Mouse (Mus musculus) Patski (cell line): ENCODE results near the gene Cth. TPM values are rescaled to one million over a fixed set of nuclear protein-coding genes. Genes with fewer than 3 reads are reported as not detected.

Source experiments
- ATAC-seq: fragments of 100-300 bp; one replicate; pipeline ENCODE4 v1.8.0; 2021
- CTCF ChIA-PET: fragments of 350-600 bp; sonication (Branson Sonifier 250); formaldehyde crosslinking; loops from one replicate; lab custom pipeline; 2022; ENCODE audit warnings: inconsistent platforms; lab: Charles Lee
- POLR2A ChIA-PET: fragments of 350-600 bp; sonication (Branson Sonifier 250); formaldehyde crosslinking; loops from one replicate; lab custom pipeline; 2022; ENCODE audit warnings: antibody characterized with exemption, inconsistent platforms; lab: Charles Lee
- DNase-seq: peaks from one replicate; pipeline ENCODE4 v3.0.0-alpha.2; 2011; ENCODE audit warnings: low read depth, low spot score
- H3K27me3 ChIP-seq: fragments of 371-371 bp; one replicate; pipeline ENCODE4 v1.5.1; 2021
- CTCF ChIP-seq: fragments of 100-300 bp; IDR thresholded peaks from one replicate; pipeline ENCODE4 v1.5.1; 2021
- in situ Hi-C: fragments of 300-500 bp; cut with MboI; formaldehyde crosslinking; loops from 3 replicates; pipeline ENCODE4 v1.11.1; 2018; ENCODE audit warnings: low pct_unique_long_range_greater_than_20kb, mixed read lengths
- polyA plus RNA-seq: library from polyadenylated mRNA; unstranded; gene quantifications from one replicate; pipeline ENCODE4 v1.2.3, GENCODE M21; 2021

Cth gene
- polyA plus RNA-seq, 1 experiment from 2014 or later, result 23.5 TPM

DNA sequence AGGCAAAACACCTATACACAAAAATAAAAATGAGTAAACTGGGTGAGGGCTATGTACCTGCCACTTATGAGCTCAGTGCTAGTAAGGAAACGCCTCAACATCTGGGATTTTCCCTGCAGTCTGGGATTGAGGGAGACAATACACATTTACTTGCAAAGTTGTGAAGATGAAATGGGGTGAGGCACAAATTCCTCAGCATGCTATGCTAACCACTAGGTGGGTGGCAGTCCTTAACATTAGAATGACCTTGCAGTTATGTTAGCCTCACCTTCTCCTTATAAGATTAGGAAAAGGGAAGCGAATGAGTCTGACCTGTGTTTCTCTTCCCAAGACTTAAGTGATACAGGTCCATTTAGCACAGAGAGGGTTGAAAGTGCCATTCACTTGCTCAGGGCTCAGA lies 3.5 kb downstream of the Cth start:
- ChIA-PET CTCF (interaction anchor here (1.2 to 1.9 kb wide), 3 partner anchors 11 to 20 kb away, joined by 3 to 5 read pairs (median 4); no protein-coding TSS in a partner anchor), POLR2A (interaction anchor here (1.2 kb wide), 1 partner anchor 78 kb away, joined by 3 read pairs; no protein-coding TSS in a partner anchor)
- no peak for TF ChIP-seq CTCF
- DNase-seq (no peak), ATAC-seq (no peak)
- in situ Hi-C loops, result no loop called here
- H3K27me3 ChIP-seq, result no peaks in the 10 kb centered on the region

DNA sequence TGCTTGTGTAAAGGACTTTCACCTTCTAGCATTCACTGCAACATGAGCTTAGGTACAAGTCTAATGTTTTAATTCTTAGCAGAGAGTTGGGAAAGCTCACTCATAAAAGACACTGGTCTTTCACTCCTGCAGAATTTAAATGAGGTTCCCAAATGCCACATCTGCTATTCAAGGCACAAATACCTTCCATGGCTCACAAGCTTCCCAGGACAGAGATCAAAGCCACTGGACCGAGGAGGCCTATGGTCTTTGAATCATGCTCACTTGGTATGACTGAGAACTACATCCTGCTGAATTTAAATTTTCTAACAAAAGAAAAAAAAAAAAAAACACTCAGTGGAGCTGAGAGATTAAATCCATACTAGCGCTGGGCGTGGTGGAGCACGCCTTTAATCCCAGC lies 8.5 kb downstream of the Cth start:
- ATAC-seq (peak; percentile 88), DNase-seq (no peak)
- no peak for TF ChIP-seq CTCF
- in situ Hi-C loops, result no loop called here
- no peaks in the 10 kb centered on the region for H3K27me3 ChIP-seq
- ChIA-PET POLR2A (interaction anchor here (0.6 to 0.9 kb wide), 2 partner anchors 23 to 201 kb away, joined by 3 to 8 read pairs; no protein-coding TSS in a partner anchor), CTCF (interaction anchor here (0.8 to 1.7 kb wide), 5 partner anchors 9 to 43 kb away, joined by 3 to 4 read pairs (median 3); no protein-coding TSS in a partner anchor)

DNA sequence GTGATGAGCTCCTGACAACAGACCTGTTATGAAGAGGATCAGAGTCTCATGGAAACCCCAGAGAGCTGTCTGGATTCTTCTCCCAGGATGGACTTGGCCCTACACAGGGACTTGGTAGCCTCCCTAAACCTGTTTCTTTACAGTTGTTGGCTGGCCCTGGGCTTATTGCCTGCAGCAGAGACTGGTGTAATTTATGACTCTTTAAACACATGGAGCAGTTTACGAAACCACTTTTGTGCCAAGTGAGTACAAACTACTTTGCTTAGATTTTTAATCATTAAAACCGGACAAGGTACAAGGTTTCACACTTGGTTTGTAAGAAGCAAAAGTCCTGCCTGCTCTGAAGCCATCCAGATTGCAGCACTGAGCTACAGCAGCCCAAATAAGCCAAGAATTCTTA lies 12.7 kb downstream of the Cth start:
- in situ Hi-C loops, result no loop called here
- no peak for DNase-seq
- H3K27me3 ChIP-seq, result no peaks in the 10 kb centered on the region
- no peak for TF ChIP-seq CTCF
- POLR2A ChIA-PET, result no interaction called here
- no peak for ATAC-seq
- CTCF ChIA-PET, result interaction anchor here (1.0 to 1.5 kb wide), 2 partner anchors 25 to 35 kb away, joined by 3 read pairs; no protein-coding TSS in a partner anchor

DNA sequence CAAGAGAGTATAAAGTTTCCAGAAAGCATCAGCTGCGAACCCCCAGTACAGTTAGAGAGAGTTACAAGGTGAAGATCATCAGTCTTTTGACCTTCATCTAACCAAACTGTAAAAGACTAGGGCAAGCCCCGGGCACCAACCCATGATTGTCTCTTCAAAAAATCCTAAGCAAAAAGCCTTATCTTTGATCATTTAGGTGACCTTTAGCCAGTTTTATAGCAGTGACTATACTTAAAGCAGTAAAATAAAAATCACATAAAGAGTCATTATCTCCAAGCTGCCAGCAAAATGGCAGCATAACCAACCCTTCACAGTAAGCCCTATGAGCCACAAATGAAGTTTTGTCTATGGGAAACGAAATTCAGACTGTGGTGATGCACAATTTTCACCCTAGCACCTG lies 14.6 kb downstream of the Cth start:
- CTCF ChIA-PET, result interaction anchor here (0.9 to 1.4 kb wide), 2 partner anchors 8 to 12 kb away, joined by 3 to 4 read pairs; no protein-coding TSS in a partner anchor
- H3K27me3 ChIP-seq, result no peaks in the 10 kb centered on the region
- no peak for TF ChIP-seq CTCF
- DNase-seq (no peak), ATAC-seq (no peak)
- POLR2A ChIA-PET, result no interaction called here
- in situ Hi-C loops, result no loop called here

DNA sequence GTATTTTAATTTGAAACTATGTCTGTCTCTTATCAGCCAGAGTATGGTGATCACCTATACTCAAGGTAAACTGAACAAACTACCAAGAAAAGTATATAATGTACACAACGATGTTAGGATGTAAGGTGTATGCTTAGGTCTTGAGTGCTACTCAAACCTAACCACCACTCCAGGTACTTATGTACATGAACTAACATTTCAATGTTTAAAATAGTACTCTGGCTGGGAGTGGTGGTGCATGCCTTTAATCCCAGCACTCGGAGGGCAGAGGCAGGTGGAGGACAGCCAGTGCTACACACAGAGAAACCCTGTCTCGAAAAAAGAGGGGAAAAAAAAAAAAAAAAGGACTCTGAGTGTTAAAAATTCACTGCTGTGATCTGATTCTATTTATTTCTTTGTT lies 16.7 kb downstream of the Cth start:
- no peaks in the 10 kb centered on the region for H3K27me3 ChIP-seq
- in situ Hi-C loops, result no loop called here
- POLR2A ChIA-PET, result interaction anchor here (0.6 kb wide), 1 partner anchor 219 kb away, joined by 4 read pairs; no protein-coding TSS in a partner anchor
- no peak for TF ChIP-seq CTCF
- DNase-seq, result no peak
- CTCF ChIA-PET, result interaction anchor here (0.9 to 1.6 kb wide), 3 partner anchors 9 to 32 kb away, joined by 4 to 6 read pairs (median 4); no protein-coding TSS in a partner anchor
- ATAC-seq, result no peak

DNA sequence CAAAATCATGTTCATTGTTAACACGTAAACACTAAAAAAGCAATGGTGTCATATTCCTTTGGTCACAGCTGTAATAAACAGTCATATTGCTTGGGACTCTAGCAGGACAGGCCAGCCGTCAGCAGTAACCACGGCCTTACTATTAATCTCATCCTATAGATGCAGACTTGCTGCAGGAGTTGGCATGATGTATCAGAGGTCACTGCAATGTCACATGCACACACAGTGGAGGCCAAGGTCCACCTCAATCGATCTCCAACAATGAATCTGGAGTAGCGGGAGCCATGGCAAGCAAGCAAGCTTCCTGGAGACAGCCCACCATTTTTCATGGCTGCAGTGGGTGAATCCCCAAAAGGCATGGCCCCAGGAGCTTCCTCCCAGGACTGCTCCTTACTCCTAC lies 23.2 kb downstream of the Cth start:
- ChIA-PET CTCF (interaction anchor here (0.8 to 1.2 kb wide), 5 partner anchors 8 to 132 kb away, joined by 3 to 5 read pairs (median 3); no protein-coding TSS in a partner anchor), POLR2A (no interaction called here)
- in situ Hi-C loops, result no loop called here
- no peak for TF ChIP-seq CTCF
- DNase-seq (no peak), ATAC-seq (no peak)
- H3K27me3 ChIP-seq, result no peaks in the 10 kb centered on the region

DNA sequence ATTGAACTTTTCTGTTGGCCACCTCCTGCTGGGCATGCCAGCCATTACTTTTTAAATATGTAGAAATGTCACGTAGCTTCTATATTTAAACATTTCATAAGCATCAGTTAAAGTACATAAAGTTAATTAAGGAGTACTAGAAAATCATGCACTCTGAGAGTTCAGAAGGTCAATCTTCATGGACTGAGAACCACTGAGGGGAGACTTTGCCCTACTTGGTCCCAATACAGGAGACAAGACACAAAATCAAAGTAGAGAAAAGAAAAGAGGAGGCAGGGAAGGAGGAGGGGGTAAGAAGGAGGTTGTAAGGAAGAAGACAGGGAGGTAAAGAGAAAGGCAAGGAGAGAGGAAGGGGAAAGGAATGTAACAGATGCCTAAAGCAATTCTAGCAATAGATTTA lies 24.9 kb downstream of the Cth start:
- ATAC-seq (no peak), DNase-seq (no peak)
- ChIA-PET CTCF (no interaction called here), POLR2A (no interaction called here)
- TF ChIP-seq CTCF, result no peak
- in situ Hi-C loops, result no loop called here
- no peaks in the 10 kb centered on the region for H3K27me3 ChIP-seq

DNA sequence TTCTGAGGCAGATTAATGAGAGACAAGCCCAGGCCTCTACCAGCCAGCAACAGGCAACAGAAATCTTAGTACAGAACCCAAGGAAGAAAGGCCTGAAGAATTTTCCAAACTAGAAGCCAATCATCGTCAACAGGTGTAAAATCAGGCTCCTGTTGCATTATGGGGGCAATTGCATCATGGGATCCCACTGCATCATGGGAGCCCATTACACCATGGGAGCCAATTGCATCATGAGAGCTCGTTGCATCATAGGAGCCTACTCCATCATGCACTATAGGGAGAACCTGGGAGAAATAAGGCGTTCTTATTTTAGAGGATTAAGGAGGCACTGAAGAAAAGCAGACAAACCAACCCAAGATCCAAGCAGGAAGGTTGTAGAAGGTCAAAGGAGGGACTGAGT lies 27.2 kb downstream of the Cth start:
- POLR2A ChIA-PET, result no interaction called here

DNA sequence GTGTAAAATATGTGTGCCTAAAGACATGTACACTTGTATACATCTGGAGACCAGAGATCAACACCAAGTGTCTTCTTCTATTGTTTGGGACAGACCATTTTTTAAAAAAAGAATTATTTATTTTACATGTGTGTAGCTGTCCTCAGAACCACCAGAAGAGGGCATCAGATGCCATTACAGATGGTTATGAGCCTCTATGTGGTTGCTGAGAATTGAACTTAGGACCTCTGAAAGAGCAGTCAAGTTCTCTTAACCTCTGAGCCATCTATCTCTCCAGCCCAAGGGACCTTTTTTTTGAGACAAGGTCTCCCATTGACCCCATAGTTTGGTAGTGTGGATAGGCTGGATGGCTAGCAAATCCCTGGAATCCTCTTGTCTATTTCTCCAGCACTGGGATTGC lies 33.1 kb downstream of the Cth start:
- ChIA-PET CTCF (no interaction called here), POLR2A (no interaction called here)
- in situ Hi-C loops, result no loop called here
- TF ChIP-seq CTCF, result peak; percentile 42
- DNase-seq (no peak), ATAC-seq (no peak)
- H3K27me3 ChIP-seq, result no peaks in the 10 kb centered on the region

More for the DNA sequence above, 27.2 kb downstream of the Cth start:
- ATAC-seq (no peak), DNase-seq (no peak)
- H3K27me3 ChIP-seq, result no peaks in the 10 kb centered on the region
- in situ Hi-C loops, result no loop called here
- CTCF ChIA-PET, result interaction anchor here (1.1 to 3.7 kb wide), 5 partner anchors 10 to 36 kb away, joined by 3 to 10 read pairs (median 4); no protein-coding TSS in a partner anchor
- no peak for TF ChIP-seq CTCF

DNA sequence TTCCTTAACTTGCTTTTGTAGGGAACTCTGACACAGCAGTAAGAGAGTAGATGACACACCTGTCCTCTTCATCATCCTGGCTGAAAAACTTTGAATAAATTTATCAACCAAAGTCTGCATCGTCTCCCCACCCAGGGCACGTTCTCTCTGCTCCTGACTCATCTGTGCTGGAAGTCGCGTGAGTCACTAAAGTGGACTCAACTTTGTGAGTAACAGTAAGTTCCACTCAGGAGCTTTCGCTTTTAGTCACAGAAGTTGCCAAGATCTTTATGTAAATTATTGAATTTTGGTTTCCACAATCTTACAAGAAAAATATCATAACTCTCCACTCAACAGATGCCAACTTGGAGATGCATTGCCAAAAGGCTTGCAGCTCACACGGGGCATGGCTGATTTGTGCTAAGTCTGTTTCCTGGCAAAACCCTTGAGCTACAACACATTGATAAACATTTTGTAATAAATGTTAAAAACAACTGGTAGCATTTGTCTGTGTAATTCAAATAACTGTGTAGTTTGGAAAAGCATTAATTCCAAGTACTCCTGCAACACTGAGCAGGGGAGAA lies 40.7 kb downstream of the Cth start:
- in situ Hi-C loops, result no loop called here
- no peak for TF ChIP-seq CTCF
- H3K27me3 ChIP-seq, result no peaks in the 10 kb centered on the region
- CTCF ChIA-PET, result interaction anchor here (0.9 to 2.1 kb wide), 5 partner anchors 9 to 192 kb away, joined by 3 to 10 read pairs (median 3); no protein-coding TSS in a partner anchor
- DNase-seq (no peak), ATAC-seq (peak; percentile 87)
- POLR2A ChIA-PET, result interaction anchor here (0.7 kb wide), 1 partner anchor 14 kb away, joined by 3 read pairs; no protein-coding TSS in a partner anchor

DNA sequence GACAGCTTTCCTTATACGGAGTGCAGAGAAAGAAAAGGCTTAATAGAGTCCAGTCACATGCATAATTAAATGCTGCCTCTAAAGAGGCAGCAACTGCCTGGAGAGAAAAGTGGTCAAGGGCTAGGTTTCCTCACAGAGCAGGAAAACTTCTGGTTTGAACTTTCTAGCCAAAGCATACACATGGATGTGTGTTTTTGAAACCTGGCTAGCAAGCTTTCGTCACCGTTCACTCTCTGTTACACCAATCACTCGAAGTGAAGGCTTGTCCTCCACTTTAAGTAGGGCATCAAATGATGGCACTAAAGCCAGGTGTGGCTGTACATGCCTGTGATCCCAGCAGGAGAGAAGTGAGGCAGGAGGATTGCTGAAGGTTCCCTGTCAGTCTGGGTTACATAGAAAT lies 41.8 kb downstream of the Cth start:
- DNase-seq, result no peak
- ChIA-PET POLR2A (interaction anchor here (1.1 kb wide), 1 partner anchor 128 kb away, joined by 3 read pairs; no protein-coding TSS in a partner anchor), CTCF (no interaction called here)
- no peaks in the 10 kb centered on the region for H3K27me3 ChIP-seq
- in situ Hi-C loops, result no loop called here
- ATAC-seq, result no peak
- TF ChIP-seq CTCF, result no peak
